Mouse (Mus musculus) bone marrow, adult 2 months (tissue): ENCODE measurements around the gene Theg.

Source experiments
- CTCF ChIP-seq: fragments of 200-500 bp; IDR thresholded peaks from 2 replicates; pipeline ENCODE4 v1.5.1; 2011; ENCODE audit warnings: low read length, control low read depth; ENCODE audit not compliant: control insufficient read depth, insufficient read depth
- POLR2A ChIP-seq: fragments of 200-500 bp; IDR thresholded peaks from 2 replicates; pipeline ENCODE4 v1.6.1; 2011; ENCODE audit warnings: low read depth, mild to moderate bottlenecking, control low read depth, low read length, borderline replicate concordance; ENCODE audit not compliant: control insufficient read depth

DNA sequence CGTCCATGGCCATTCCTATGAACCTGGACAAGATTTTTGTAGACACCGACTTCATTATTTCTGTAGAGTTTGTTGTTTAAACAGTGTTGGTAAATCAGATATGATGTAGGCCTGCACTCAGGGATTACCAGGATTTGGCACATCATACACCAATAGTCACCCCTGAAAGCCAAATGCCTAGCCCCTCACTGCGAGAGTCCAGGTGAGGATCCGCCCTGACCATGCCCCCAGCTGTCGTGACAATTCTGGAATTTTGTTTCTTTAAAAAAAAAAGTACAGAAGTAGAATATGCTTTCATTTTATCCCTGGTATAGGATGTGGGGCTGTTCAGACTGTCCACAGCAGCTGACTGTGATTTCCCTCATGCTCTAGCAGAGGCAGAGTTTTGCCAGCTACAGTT, 17.2 kb downstream of the Theg start:
- TF ChIP-seq CTCF (no peak), POLR2A (no peak)
